Mouse (Mus musculus): ENCODE data around the gene Zfp346.

Zfp346 gene

DNA sequence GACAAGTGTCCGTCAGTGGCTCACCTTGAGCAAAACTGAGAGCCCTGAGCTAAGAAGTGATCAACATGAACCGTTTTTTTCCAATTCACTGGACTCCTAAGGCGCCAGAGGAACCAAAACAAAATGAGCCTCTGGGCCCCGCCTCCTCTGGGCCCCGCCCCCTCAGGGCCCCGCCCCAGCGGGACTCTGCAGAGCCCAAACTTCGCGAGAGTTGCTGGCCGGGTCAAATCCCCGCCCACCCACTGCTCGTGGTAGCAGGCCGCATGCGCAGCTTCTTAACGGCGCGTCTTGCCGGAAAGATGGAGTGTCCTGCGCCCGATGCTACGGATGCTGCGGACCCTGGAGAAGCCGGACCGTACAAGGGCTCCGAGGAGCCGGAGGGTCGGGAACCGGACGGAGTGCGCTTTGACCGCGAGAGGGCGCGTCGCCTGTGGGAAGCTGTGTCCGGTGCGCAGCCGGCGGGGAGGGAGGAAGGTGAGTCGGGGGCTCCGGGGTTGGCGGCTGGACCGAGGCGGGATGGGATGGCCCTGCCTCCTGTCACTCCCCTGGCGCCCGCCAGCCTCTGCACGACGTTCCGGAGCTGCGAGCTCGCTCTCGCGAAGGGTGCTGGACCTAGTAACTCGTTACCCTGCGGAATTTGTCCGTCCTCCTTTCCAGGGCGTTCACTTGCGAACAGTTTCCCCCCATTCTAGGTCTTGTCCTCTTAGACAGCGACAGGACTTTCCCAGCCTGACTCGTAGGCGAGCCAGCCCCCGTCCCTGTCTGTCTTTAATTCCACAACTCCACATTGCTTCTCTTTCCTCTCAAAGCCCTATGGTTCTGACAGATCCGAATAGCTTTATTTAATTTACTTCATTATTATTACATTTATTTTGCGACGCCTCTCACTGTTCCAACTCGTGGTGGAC is at the start of gene Zfp346:
Zfp346 (plus strand) TSS at position 267 of the 908 bp plus-strand sequence.
- in situ Hi-C loops (cut with MboI, MseI), result no loop called here

DNA sequence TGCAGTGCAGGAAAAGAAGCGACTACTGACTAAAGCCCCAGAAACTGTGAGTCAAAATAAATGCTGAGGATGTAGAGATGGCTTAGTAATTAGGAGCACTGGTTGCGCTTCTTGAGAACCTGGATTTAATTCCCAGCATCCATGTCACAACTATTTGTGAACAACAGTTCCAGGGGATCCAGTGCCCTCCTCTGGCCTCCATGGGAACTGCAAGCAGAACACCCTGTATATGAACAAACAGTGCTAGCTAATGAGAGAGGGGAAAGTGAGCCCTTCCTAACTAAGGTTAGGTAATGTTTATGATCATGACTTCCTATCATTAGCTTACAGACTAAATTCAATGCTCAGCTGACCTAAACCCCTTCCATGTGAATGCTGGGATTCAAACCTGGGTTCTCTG is 47.1 kb upstream of the Zfp346 start:
- in situ Hi-C loops (cut with MboI, MseI), result no loop called here

DNA sequence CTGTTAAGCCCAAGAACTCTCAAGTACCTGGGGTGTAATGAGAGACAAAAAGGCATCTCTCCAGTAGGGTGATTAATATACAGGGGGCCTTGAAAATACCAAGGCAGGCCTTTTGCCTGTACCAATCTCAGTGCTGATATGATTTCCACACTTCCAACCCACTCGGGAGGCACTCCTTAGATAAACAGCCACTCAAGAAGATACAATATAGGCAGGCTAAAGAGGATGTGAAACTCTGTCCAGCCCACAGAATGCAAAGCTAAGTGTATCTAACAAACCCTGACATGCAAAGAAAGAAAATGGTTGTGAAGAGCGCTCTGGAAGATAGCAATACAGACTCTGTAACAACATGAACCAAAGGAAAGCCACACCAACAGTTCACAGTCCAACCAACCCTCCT is 41.8 kb upstream of the Zfp346 start:
- in situ Hi-C loops (cut with MboI, MseI), result no loop called here

DNA sequence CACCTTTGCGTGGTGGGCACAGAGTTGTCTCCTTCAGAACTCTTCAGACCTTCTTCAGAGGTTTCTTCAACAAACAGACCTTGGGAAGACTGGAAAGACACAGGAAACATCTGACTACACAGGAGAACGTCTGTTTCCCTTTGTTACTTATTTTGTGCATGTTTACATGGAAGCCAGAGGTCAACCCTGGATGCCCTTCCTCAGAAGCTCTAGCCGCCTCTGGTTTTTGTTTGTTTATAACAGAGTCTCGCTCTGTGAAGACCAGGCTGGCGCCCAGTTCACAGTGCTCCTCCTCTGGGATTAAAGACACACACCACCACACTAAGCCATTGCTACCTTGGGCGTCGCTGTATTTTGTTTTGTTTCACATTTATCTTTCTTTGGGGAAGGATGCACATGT is 35.4 kb upstream of the Zfp346 start:
- in situ Hi-C loops (cut with MboI, MseI), result no loop called here

DNA sequence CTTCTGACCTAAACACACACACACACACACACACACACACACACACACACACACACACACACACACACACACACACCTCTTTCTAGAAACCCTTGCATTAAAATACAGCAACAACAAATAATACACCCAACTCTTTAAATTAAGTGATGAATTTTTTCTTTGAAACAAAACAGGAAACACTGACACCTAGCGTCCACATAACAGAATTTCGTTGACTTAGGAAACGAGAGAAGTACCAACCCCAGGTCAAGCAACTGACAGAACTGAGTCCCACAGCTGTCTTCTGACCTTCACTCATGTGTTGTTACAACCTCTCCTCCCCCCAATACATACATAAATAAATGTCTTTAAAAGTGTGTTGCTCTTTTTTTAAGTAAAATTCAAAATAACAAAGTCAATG is 33.8 kb upstream of the Zfp346 start:
- in situ Hi-C loops (cut with MboI, MseI), result no loop called here

DNA sequence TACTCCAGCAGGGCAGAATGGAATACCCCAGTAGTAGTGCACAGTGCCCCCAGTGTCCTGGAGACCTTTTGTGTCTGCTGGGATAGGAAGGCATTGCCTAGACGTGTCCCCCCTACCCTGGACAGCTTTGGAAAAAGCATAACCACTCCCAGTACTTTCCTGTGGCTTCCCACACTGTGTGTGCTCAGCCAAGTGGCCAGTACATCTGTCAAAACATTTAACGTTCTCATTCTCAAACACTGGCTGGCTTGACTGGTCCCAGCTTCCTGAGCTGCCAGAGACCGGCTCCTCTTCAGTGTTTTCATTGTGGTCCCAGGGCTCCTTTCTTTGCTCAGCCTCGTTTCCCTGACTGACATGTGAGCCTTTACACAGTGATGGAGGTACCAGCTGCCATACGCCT is 29.5 kb upstream of the Zfp346 start:
- in situ Hi-C loops (cut with MboI, MseI), result loop anchor here in 1 of 2 experiments (25.0 kb wide), 1 partner anchor 988 kb away; no protein-coding TSS in a partner anchor

DNA sequence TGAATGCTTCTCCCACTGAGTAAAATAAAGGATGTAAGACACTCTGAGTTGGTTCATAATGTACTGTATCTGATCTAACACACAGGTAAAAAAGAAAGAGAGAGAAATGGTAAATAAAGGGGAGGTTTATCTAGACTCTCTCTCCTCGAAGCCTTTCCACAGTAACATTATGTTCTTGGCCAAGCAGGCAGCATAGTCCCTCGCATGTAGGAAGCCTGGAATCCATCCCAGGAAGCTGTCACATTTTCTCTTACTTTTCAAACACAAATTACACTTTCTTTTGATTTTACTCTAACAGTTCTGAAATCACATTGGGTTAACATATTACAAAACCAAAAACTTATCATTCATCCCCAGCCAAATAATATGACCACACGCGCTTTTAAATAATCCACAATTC is 12.5 kb upstream of the Zfp346 start:
- in situ Hi-C loops (cut with MboI, MseI), result loop anchor here in 1 of 2 experiments (25.0 kb wide), 1 partner anchor 1005 kb away; no protein-coding TSS in a partner anchor

DNA sequence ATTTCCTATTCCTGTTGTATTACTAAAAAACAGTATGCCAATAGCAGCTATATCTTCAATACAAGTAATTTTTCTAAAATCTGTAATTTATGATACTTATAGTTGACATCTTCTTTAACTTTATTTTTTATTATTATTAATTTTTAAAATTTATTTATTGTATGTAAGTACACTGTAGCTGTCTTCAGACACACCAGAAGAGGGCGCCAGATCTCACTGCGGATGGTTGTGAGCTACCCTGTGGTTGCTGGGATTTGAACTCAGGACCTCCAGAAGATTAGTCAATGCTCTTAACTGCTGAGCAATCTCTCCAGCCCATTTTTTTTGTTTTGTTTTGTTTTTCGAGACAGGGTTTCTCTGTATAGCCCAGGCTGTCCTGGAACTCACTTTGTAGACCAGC is 7.3 kb upstream of the Zfp346 start:
- in situ Hi-C loops (cut with MboI, MseI), result loop anchor here in 1 of 2 experiments (25.0 kb wide), 1 partner anchor 1011 kb away; no protein-coding TSS in a partner anchor

DNA sequence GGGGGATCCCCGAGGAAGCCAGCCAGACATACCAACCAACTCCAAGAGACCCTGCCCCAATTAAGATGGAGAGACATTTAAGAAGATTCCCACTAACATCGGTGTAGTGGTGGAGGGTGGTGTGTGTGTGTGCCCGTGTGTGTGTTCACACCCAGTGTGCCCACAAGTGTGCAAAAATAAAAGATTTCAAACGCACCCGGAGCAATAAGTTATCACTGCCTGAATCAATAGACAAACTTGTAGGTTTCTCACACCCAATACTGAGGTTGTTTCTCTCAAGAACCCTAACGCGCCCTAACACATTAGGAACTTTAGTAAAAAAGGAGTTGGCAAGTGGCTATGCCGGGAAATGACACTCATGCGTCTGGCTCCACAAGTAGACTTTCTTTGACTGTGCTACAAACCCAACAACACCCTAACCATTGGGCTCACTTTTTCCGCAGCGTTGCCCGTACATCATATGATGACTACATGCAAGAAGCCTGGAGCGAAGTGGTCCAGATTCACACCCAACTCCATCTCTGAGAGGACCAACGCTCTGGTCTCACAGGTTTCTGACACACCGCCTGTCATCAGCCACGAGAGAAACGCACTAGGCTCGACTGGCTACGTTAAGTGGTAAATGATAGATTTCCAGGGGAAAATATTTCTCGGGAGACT is 5.9 kb upstream of the Zfp346 start:
- in situ Hi-C loops (cut with MboI, MseI), result loop anchor here in 1 of 2 experiments (25.0 kb wide), 1 partner anchor 1012 kb away; no protein-coding TSS in a partner anchor

DNA sequence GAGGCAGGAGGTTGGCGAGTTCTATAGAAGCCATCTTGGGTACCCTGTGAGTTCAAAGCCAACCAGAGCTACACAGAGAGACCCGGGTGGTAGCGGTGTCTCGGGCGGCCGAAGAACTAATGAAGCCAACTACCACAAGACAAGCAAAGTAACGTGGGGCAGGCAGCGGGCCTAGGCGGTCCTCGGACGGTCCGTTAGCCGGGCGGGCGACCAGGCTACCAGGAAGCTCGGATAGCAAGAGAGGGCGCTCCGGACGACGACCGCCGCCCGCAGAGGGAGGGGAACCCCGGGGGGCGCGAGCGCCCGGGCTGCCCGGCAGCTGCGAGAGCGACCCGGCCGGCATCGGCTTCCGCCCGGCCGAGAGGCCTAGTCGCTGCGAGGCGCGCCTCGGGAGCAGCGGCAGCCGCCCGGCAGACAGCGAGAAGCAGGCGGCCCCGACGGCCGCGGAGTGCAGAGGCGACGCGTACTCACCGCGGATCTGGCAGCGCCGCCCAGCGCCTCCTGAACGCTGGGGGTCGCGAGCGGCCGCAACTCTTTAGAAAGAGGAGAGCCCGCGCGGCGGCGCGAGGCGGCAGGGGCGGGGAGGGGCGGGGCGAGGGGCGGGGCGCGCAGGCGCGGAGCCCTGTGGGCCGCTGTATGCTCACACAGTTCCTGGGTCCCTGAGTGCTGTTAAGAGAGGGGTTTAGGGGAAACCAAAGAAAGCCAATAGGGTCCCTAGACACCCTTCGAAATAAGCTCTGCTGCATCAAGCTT is 5.2 kb upstream of the Zfp346 start, which contains the start of gene Uimc1:
Uimc1 (minus strand) TSS at position 575 of the 753 bp plus-strand sequence.
- in situ Hi-C loops (cut with MboI, MseI), result loop anchor here in 1 of 2 experiments (25.0 kb wide), 1 partner anchor 1013 kb away; no protein-coding TSS in a partner anchor

DNA sequence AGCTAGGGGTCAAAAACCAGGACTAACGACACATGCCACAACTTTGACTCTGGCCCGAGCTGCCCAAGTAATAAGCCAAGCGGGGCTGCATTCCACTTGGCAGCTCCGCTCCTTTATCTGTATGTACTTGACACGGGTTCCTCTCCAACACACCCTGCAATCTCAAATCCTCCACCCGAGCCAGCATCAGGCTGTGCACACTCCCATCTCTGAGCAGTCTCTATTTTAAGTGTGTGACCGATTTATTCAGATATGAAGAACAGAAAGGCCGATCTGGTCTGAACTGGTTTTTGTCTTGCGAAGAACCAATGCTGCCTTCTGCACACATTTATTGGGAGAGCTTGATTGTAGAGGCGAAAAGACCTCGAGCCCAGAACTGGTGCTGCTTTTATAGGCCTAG is 3.5 kb upstream of the Zfp346 start:
- in situ Hi-C loops (cut with MboI, MseI), result no loop called here

DNA sequence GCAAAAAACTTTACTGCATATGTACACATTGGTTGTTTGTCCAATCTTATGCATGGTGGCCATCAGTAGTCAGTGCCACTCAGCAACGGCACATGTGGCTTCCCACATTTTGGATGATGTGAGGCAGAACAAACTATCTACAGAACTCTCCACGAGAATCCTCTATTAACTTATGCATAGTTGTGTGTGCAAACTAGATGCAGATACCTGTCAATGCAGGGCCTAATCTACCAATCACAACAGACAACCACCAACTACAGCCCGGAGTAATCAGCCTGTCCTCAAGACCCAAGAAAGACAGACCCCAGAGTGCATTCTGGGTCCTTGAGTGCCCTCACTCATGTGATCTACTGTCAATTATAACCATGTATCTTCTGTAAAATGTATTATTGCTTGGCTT is 2.7 kb upstream of the Zfp346 start:
- in situ Hi-C loops (cut with MboI, MseI), result no loop called here

DNA sequence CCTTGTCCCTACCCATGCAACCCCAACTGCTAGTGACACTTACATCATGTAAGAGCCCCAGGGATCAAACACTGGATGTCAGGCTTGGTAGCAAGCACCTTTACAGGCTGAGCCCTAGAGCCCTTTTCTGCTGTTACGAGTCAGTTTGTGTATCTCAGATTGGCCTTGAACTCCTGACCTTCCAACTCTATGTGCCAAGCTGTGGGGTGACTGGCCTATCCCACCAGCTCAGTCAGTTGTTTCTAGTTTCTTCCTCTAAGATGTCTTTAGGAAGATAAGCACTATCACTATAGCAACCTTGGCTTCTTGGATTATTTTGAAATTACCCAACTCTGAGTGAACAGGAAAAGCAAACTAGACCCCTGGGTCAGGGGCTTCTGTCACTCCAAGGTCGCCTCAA is 1.8 kb upstream of the Zfp346 start:
- in situ Hi-C loops (cut with MboI, MseI), result no loop called here

DNA sequence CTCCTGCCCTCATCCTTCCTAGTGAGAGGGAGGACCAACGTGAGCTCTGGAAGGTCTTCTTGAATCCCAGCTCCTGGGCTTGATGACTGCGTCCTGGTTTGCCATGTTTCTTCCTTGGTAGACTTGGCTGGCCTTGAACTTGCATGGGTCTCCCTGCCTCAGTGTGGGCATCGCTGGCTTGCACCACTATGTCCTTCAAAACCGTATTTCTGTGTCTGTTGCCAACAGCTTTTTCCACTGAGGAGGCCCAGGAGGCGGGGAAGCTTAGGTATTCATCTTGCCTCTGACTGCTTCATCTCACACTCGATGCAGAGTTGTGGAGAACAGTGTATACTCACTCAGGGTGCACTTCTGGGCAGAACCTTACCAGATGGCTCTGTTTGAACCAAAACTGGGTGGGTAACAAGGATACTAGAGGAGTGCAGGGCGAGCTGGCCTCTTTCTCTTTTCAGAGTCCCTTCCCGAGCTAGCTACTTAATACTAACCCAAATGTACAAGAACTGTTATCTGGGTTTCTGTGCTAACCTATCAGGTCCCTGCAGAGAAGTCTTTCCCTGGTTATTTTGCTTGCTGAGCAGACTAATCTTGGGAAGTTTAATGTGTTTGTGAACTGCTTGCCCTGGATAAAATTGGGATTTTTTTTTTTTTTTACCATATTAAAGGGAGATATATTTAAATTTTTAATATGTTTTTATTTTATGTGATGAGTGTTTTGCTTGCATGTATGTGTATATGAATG is 1.0 kb downstream of the Zfp346 start:
- in situ Hi-C loops (cut with MboI, MseI), result no loop called here

DNA sequence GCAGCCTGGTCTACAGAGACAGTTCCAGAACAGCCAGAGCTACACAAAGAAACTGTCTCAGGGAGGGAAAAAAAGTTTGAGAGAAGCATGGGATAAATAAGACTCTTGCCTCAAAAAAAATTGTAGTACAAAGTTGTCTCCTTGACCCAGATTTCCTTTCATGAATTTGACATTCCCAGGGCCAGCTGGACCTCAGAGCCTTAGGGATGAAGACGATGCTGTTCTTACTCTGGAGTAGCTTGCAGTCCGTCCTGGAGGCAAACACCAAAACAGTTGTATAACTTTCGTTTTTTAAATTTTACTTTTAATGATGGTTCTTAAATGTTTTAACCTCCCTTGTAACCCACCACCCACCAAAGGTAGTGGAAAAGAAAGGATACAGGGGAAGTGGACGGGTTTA is 2.0 kb downstream of the Zfp346 start:
- in situ Hi-C loops (cut with MboI, MseI), result no loop called here

DNA sequence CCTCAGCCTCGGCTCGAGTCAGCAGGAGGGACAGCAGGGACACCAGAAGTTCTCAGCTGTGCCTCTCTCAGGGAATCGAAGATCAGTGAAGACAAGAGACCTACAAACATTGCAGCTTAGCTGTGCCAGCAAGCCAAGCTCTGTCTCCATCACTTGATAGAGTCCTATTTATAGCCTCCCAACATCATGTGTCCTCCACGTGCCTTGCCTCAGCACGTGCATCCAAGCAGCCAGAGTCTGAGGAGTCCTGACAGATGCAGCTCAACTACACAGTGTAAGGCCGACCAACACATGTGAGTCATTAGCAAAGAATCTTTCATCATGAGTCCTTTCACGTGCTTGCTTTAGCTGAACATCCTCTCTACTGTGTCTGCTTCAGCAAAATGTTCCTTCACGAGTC is 2.6 kb downstream of the Zfp346 start:
- in situ Hi-C loops (cut with MboI, MseI), result no loop called here

DNA sequence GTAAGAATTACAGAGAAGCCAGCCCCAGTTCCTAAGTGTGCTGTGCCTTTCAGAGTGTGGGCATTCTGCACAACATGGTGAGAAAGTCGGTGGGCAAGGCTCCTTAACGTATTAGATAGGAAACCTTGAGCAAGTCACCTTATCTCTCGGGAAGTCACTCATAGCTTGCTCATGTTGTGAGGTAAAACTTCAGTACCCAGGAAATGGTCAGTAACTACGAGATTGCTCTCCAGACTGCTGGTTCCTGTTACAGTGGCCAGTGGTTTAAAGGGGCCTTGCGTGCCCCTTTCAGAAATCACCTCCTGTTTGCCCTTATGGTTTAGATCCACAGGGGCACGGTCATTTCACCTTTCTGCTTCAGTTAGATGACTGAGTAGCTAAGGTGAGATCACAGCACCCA is 9.3 kb downstream of the Zfp346 start:
- in situ Hi-C loops (cut with MboI, MseI), result loop anchor here in 1 of 2 experiments (5.0 kb wide), 1 partner anchor 422 kb away; the partner anchor contains the start of gene Rnf44

DNA sequence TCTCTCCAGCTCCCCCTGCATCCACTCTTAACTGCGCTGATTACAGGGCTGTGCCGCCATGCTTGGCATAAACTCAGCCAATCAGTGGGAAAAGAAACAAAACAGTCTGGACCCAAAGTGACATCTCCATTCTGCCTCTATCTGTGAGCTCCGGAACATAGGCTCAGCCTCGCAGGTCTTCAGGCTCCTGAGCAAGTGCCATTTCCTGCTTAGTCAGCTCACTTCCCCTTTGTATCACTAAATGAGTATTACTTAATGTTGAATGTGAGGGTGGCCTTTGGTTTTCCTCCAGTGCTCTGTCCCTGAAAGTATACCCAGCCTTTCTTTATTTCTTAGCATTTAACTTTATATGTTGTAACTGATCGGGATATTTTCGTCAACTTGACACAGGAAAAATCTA is 19.8 kb downstream of the Zfp346 start:
- in situ Hi-C loops (cut with MboI, MseI), result no loop called here

DNA sequence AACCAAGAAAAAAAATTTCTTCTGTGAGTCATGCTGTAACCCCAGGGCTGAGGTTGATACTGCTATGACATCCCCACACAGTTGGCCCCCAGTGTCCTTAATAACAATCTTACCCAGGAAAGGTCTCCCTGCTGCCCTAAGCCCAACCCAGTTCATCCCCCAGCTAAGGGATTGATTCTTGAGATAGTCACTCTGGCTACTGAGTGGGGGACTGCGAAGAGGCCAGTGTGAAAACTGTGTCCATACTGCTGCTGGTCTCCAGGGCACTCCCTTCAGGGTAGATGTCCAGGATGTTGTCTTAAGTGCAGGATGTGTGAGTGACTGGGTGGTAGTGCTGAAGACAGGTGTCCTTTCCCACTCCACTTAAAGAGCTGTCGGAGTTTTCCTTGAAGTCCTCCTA is 28.3 kb downstream of the Zfp346 start, which contains the start of gene Gm17617:
Gm17617 (minus strand) TSS at position 101 of the 400 bp plus-strand sequence.
- in situ Hi-C loops (cut with MboI, MseI), result no loop called here

DNA sequence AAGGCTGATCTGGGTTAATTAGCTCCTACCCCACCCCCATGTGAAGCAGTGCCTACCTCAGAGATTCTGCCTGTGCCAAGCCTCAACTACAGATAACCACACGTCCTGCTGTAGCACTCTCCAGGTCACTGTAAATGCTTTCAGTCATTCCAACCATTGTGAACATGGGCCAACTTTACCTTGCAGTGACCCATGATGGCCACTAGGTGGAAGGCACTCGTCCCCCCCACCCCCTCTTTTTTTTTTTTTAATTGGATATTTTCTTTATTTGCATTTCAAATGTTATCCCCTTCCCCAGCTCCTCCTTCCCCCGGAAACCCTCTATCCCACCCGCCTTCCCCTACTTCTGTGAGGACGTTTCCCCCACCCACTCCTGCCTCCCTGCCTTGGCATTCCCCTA is 30.3 kb downstream of the Zfp346 start:
- in situ Hi-C loops (cut with MboI, MseI), result no loop called here

DNA sequence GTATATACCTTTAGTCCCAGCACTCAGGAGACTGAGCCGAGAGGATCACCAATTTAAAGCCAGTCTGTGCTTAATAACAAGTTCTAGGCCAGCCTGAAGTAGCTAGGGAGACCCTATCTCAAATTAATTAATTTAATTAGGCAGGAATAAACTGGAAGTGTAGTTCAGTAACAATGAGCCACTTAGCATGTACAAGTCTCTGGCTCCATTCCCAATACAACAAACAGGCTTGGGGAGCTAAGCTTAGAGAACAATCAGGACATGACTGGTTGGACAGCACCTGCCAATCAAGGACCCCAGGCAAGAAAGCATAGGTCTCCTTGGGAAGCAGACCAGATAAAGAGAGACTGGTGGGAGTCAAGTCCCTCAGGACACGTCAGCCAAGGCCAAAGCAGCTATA is 35.2 kb downstream of the Zfp346 start:
- in situ Hi-C loops (cut with MboI, MseI), result no loop called here

Data from T-helper 17 cell (primary cell).